Mouse (Mus musculus) G1E (cell line): ENCODE results near the gene BC055324.

Experiments used
- CTCF ChIP-seq: IDR thresholded peaks from 2 replicates; pipeline ENCODE4 v1.5.1; 2012; ENCODE audit warnings: low read depth, low read length, inconsistent platforms, mixed read lengths
- GATA1 ChIP-seq: IDR thresholded peaks from 2 replicates; pipeline ENCODE4 v1.6.1; 2012; ENCODE audit warnings: borderline replicate concordance, low read length, inconsistent platforms, mixed read lengths
- POLR2AphosphoS5 ChIP-seq: IDR thresholded peaks from 2 replicates; pipeline ENCODE4 v1.6.1; 2012; ENCODE audit warnings: low read depth, low read length, inconsistent platforms; ENCODE audit not compliant: insufficient replicate concordance
- TAL1 ChIP-seq: conservative IDR thresholded peaks from 2 replicates; pipeline ENCODE4 v1.6.1; 2012; ENCODE audit warnings: low read depth, low read length, inconsistent platforms, mixed read lengths

- TF ChIP-seq CTCF (no peak), GATA1 (no peak), TAL1 (no peak), POLR2AphosphoS5 (no peak)
These were observed 64.2 kb downstream of the BC055324 start for GRCm38 (mm10) chr1:163930458-163930794.
